Mouse (Mus musculus) embryonic facial prominence, embryonic 14.5 days (tissue): Measurements from ENCODE around the gene Fhit. TPM values are rescaled to one million over a fixed set of nuclear protein-coding genes. Genes with fewer than 3 reads are reported as not detected.

Experiments used
- ATAC-seq: fragments of 200-750 bp; cut with Nextera tagmentation; 2 replicates; pipeline ENCODE4 v1.8.0; 2017; ENCODE audit warnings: low read depth, moderate number of reproducible peaks, moderate TSS enrichment
- DNase-seq: peaks from one replicate; pipeline ENCODE4 v3.0.0-alpha.2; 2015; ENCODE audit warnings: low spot score
- H3K27ac ChIP-seq: fragments of 300-500 bp; sonication (generic); replicated peaks from 2 replicates; pipeline ENCODE4 v1.5.1; 2014; ENCODE audit warnings: low read depth, mild to moderate bottlenecking, low read length, moderate library complexity
- H3K27me3 ChIP-seq: fragments of 300-500 bp; sonication (generic); replicated peaks from 2 replicates; pipeline ENCODE4 v1.6.1; 2014; ENCODE audit warnings: low read length; ENCODE audit not compliant: control insufficient read depth, insufficient read depth
- H3K36me3 ChIP-seq: fragments of 300-500 bp; sonication (generic); 2 replicates; pipeline ENCODE4 v1.6.1; 2014; ENCODE audit warnings: low read length, mixed read lengths; ENCODE audit not compliant: control insufficient read depth, insufficient read depth
- H3K4me1 ChIP-seq: fragments of 300-500 bp; sonication (generic); 2 replicates; pipeline ENCODE4 v1.6.1; 2014; ENCODE audit warnings: antibody characterized with exemption, low read length; ENCODE audit not compliant: control insufficient read depth, insufficient read depth
- H3K4me2 ChIP-seq: fragments of 300-500 bp; sonication (generic); 2 replicates; pipeline ENCODE4 v1.6.1; 2014; ENCODE audit warnings: low read depth, mild to moderate bottlenecking, low read length, moderate library complexity, mixed read lengths
- H3K4me3 ChIP-seq: fragments of 300-500 bp; sonication (generic); 2 replicates; pipeline ENCODE4 v1.5.1; 2014; ENCODE audit warnings: low read depth, mild to moderate bottlenecking, low read length
- H3K9ac ChIP-seq: fragments of 300-500 bp; sonication (generic); 2 replicates; pipeline ENCODE4 v1.6.1; 2014; ENCODE audit warnings: low read depth, mild to moderate bottlenecking, low read length, moderate library complexity, mixed read lengths
- H3K9me3 ChIP-seq: fragments of 300-500 bp; sonication (generic); 2 replicates; pipeline ENCODE4 v1.6.1; 2016; ENCODE audit warnings: low read length; ENCODE audit not compliant: control insufficient read depth
- WGBS: fragments of 180-500 bp; shearing (Covaris S2); extraction: QIAGEN DNeasy Blood & Tissue Kit; methylation state at CpG from one replicate; pipeline ENCODE4 v1.1.7; 2014; 5-methylcytosine and 5-hydroxymethylcytosine counted together
- polyA plus RNA-seq: library from polyadenylated mRNA; unstranded; fragments of >200 nt; fragmentation: Nextera tagmentation; extraction: Ambion mirVana; gene quantifications from 2 replicates; pipeline ENCODE4 v1.2.1, GENCODE M21; 2014

Gene Fhit
- polyA plus RNA-seq, 1 experiment from 2014 or later: 8.1 TPM

GRCm38 (mm10) chr14:10013003-10013816 lies 1148.6 kb downstream of the Fhit start:
- no peaks in the 10 kb centered on the region for H3K4me1 ChIP-seq
- no peaks in the 10 kb centered on the region for H3K36me3 ChIP-seq
- no peak for ATAC-seq
- DNase-seq: peak; percentile 28
- no peak overlapping the region for H3K27ac ChIP-seq
- no peak overlapping the region for H3K4me3 ChIP-seq
- WGBS: 44% methylated on average over 7 of the region's 7 CpGs
- no peaks in the 10 kb centered on the region for H3K9me3 ChIP-seq
- H3K9ac ChIP-seq: no peak overlapping the region
- H3K27me3 ChIP-seq: no peaks in the 10 kb centered on the region
- no peak overlapping the region for H3K4me2 ChIP-seq

- Histone ChIP-seq H3K4me1 (no peaks in the 10 kb centered on the region), H3K9me3 (no peaks in the 10 kb centered on the region), H3K4me3 (no peak overlapping the region), H3K27ac (no peak overlapping the region), H3K9ac (no peak overlapping the region), H3K36me3 (no peaks in the 10 kb centered on the region), H3K4me2 (no peak overlapping the region), H3K27me3 (no peaks in the 10 kb centered on the region)
- peak; percentile 76 for DNase-seq
- 40% methylated on average over 5 of the region's 5 CpGs for WGBS
- no peak for ATAC-seq
Observed at GRCm38 (mm10) chr14:10006278-10006677, 1155.6 kb downstream of the Fhit start.

GRCm38 (mm10) chr14:10003847-10004246 lies 1158.0 kb downstream of the Fhit start:
- Histone ChIP-seq H3K27me3 (no peaks in the 10 kb centered on the region), H3K36me3 (no peaks in the 10 kb centered on the region), H3K4me3 (no peak overlapping the region), H3K4me2 (no peak overlapping the region), H3K4me1 (no peaks in the 10 kb centered on the region), H3K27ac (no peak overlapping the region), H3K9me3 (no peaks in the 10 kb centered on the region), H3K9ac (no peak overlapping the region)
- DNase-seq (no peak), ATAC-seq (no peak)
- WGBS: 34% methylated on average over 2 of the region's 2 CpGs

- H3K36me3 ChIP-seq: no peaks in the 10 kb centered on the region
- H3K4me1 ChIP-seq: no peaks in the 10 kb centered on the region
- no peaks in the 10 kb centered on the region for H3K9me3 ChIP-seq
- ATAC-seq (no peak), DNase-seq (no peak)
- WGBS: 89% methylated on average over 1 of the region's 1 CpGs
- H3K4me2 ChIP-seq: no peak overlapping the region
- no peaks in the 10 kb centered on the region for H3K27me3 ChIP-seq
- H3K9ac ChIP-seq: no peak overlapping the region
- H3K27ac ChIP-seq: no peak overlapping the region
- H3K4me3 ChIP-seq: no peak overlapping the region
Observed at GRCm38 (mm10) chr14:9990677-9991076, 1171.2 kb downstream of the Fhit start.

GRCm38 (mm10) chr14:9976934-9977510 lies 1184.8 kb downstream of the Fhit start:
- no peak for ATAC-seq
- H3K4me3 ChIP-seq: no peak overlapping the region
- WGBS: 72% methylated on average over 3 of the region's 3 CpGs

GRCm38 (mm10) chr14:9974402-9974801 lies 1187.4 kb downstream of the Fhit start:
- no peak overlapping the region for H3K9ac ChIP-seq

More at GRCm38 (mm10) chr14:9976934-9977510, 1184.8 kb downstream of the Fhit start:
- Histone ChIP-seq H3K27me3 (no peaks in the 10 kb centered on the region), H3K9me3 (no peaks in the 10 kb centered on the region), H3K36me3 (no peaks in the 10 kb centered on the region), H3K4me1 (no peaks in the 10 kb centered on the region), H3K27ac (no peak overlapping the region), H3K4me2 (no peak overlapping the region), H3K9ac (no peak overlapping the region)
- no peak for DNase-seq

GRCm38 (mm10) chr14:9963853-9964252 lies 1198.0 kb downstream of the Fhit start:
- no peak overlapping the region for H3K4me3 ChIP-seq
- H3K27me3 ChIP-seq: no peaks in the 10 kb centered on the region
- no peak for ATAC-seq
- H3K4me1 ChIP-seq: no peaks in the 10 kb centered on the region
- no peaks in the 10 kb centered on the region for H3K36me3 ChIP-seq
- no peak overlapping the region for H3K27ac ChIP-seq
- 74% methylated on average over 3 of the region's 3 CpGs for WGBS
- no peaks in the 10 kb centered on the region for H3K9me3 ChIP-seq
- H3K9ac ChIP-seq: no peak overlapping the region
- H3K4me2 ChIP-seq: no peak overlapping the region
- no peak for DNase-seq

More at GRCm38 (mm10) chr14:9974402-9974801, 1187.4 kb downstream of the Fhit start:
- Histone ChIP-seq H3K4me3 (no peak overlapping the region), H3K9me3 (no peaks in the 10 kb centered on the region), H3K36me3 (no peaks in the 10 kb centered on the region), H3K4me1 (no peaks in the 10 kb centered on the region), H3K4me2 (no peak overlapping the region), H3K27ac (no peak overlapping the region), H3K27me3 (no peaks in the 10 kb centered on the region)
- DNase-seq (no peak), ATAC-seq (no peak)
- WGBS: 76% methylated on average over 3 of the region's 3 CpGs

- no peak overlapping the region for H3K4me3 ChIP-seq
- H3K4me2 ChIP-seq: no peak overlapping the region
- ATAC-seq (no peak), DNase-seq (peak; percentile 23)
- no peaks in the 10 kb centered on the region for H3K9me3 ChIP-seq
- no peaks in the 10 kb centered on the region for H3K36me3 ChIP-seq
- no peaks in the 10 kb centered on the region for H3K27me3 ChIP-seq
- H3K27ac ChIP-seq: no peak overlapping the region
- H3K9ac ChIP-seq: no peak overlapping the region
- 63% methylated on average over 2 of the region's 2 CpGs for WGBS
- no peaks in the 10 kb centered on the region for H3K4me1 ChIP-seq
Observed at GRCm38 (mm10) chr14:9960396-9960795, 1201.4 kb downstream of the Fhit start.

- Histone ChIP-seq H3K4me3 (no peak overlapping the region), H3K36me3 (no peaks in the 10 kb centered on the region), H3K4me2 (no peak overlapping the region), H3K27me3 (no peaks in the 10 kb centered on the region), H3K27ac (no peak overlapping the region), H3K9ac (no peak overlapping the region), H3K4me1 (no peaks in the 10 kb centered on the region), H3K9me3 (no peaks in the 10 kb centered on the region)
- DNase-seq (peak; percentile 57), ATAC-seq (no peak)
- 72% methylated on average over 2 of the region's 2 CpGs for WGBS
Observed at GRCm38 (mm10) chr14:9899494-9899893, 1262.3 kb downstream of the Fhit start.
